Mouse (Mus musculus): ENCODE data around the gene Ccdc124. TPM values are rescaled to one million over a fixed set of nuclear protein-coding genes. Genes with fewer than 3 reads are reported as not detected.

Gene Ccdc124
- total RNA-seq, 1 experiment, result 82.3 TPM

DNA sequence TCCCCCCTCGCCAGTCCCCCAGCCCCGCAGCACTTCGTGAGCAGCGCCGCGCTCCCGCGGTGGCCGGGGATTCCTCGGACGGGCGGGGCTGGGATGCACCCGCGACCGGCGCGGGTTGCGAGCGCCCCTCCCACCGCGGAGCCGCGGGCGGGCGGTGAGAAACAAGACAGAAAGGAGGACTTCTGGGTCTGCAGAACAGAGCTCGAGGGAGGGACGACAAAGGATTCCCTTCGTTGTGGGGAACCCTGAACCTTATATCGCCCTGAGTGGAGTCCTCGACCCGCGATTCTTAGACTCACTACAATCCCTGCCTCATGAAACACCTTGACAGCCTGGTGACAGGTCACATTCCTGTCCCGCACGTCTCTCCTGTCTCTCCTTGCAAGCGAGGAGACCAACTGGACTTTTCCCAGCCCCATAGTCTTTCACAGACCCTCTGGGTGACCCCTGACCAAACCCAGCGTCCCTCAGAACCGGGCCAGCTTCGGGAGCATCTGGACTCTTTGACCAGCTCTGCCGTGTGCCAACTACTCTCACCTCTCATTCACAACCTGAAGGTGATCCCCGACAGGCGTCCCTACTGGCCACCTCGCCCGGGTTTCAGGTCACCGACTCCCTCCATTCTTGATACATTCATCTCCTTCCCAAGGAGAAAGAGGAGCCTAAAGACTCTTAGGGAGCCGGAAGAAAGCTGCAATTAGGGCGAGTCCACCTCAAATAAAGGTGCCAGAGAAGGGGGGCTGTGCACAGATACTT lies 9.6 kb downstream of the Ccdc124 start:
- Histone ChIP-seq H3K4me1 (ENCODE audit: control insufficient read depth in 2 of 2, insufficient read depth in 2 of 2, low read length in 2 of 2, poor library complexity in 1 of 2) (peaks cover 2 to 31% of the 10 kb centered on the region in 2 experiments), H3K4me3 (ENCODE audit: insufficient read depth in 1 of 2, low read depth in 1 of 2, low read length in 2 of 2, poor library complexity in 1 of 2, severe bottlenecking in 1 of 2) (peak overlapping the region; percentile 11 to 66; a peak in 3 of 4 replicates), H3K27ac (ENCODE audit: insufficient read depth, low read depth, low read length, poor library complexity, severe bottlenecking) (no peak overlapping the region), H3K36me3 (ENCODE audit: control insufficient read depth, insufficient read depth, low read length, poor library complexity, severe bottlenecking) (peaks cover 7% of the 10 kb centered on the region; the same call in 1 of the 2 replicates), H3K9me3 (ENCODE audit: control insufficient read depth, insufficient read depth, low read depth, low read length) (no peaks in the 10 kb centered on the region), H3K9ac (ENCODE audit: insufficient read depth, low read depth, low read length, poor library complexity, severe bottlenecking) (0 out of 2 replicates have a peak overlapping the region, but pooled peaks have one; percentile 5)
- no peak for DNase-seq (ENCODE audit: low read depth, low spot score)
- no peak for TF ChIP-seq CHD2 (IDR thresholded peaks at IDR 0.05; ENCODE audit: low read depth, low read length)
- TF ChIP-seq ZC3H11A (IDR thresholded peaks at IDR 0.05; ENCODE audit: borderline replicate concordance, low read depth, low read length), result no peak
- no peak for TF ChIP-seq HCFC1 (IDR thresholded peaks at IDR 0.05; ENCODE audit: borderline replicate concordance, insufficient read depth, low read length)
- in situ Hi-C loops (cut with MboI; ENCODE audit: low sequenced_read_pairs in 2 of 2, unreplicated experiment in 2 of 2), result no loop called here

DNA sequence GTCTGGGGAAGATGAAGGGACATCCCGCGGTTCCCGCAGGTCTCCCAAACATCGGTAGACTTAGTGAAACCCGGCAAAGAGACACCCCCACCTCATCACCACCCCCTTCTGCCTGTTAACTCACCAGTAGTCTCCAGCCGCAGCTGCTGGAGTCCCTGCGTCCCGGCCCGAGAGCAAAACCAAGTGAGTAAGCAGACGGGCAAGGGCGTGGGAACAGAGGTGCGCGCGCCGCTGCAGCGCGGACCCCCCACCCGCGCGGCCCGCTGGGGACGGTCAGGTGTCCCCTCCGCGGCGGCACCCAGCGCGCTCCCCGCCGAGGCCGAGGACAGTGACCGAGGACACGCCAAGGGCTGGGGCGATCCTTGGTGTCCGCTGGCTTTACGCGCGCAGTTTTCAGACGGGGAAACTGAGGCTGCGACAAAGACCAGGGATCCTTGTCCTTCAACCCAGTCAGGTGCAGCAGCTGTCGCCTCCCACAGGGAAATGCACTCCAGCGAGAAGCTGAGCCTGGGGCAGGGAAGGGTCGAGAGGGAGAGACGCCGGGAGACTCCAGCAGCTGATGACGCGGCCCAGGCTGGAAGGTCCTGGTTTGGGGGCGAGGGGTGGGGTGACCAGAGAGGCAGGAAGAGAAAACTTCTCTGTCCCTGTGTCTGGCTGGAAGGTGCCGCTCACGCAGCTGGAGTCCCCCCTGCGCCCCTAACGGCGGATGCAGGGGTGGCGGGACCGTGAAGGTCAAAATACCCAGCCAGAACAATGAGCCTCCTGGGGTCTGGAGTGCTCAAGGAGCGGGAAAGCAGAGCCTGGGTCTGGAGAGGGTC lies 10.7 kb downstream of the Ccdc124 start, which contains the start of gene Kcnn1:
Gene Kcnn1, minus strand, starts transcription at position 435 of the 818 bp plus-strand sequence.
- H3K4me1 ChIP-seq (ENCODE audit: control insufficient read depth in 2 of 2, insufficient read depth in 2 of 2, low read length in 2 of 2, poor library complexity in 1 of 2), result peaks cover 2 to 28% of the 10 kb centered on the region in 2 experiments
- in situ Hi-C loops (cut with MboI; ENCODE audit: low sequenced_read_pairs in 2 of 2, unreplicated experiment in 2 of 2), result no loop called here

DNA sequence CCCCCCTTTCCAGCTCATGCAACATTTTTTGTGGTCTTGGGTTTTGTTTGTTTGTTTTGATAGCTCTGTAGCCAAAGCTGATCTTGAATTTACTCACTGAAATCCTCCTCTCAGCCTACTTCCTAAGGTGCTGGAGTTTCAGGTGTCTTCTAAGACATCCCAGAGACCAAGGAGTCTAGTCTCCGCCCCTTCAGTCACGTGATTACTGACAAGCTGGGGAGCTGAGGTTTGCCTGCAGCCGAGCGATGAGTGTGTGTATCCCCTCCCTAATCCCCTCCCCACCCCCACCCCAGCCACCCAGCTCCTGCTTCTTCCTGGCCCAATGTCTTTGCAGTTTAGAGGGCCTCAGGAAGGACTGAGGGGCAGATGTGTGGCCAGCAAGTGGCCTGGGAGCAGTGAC lies 16.2 kb downstream of the Ccdc124 start:
- Histone ChIP-seq H3K4me1 (ENCODE audit: control insufficient read depth in 2 of 2, insufficient read depth in 2 of 2, low read length in 2 of 2, poor library complexity in 1 of 2) (peaks cover 2 to 25% of the 10 kb centered on the region in 2 experiments; a peak in 3 of 4 replicates), H3K36me3 (ENCODE audit: control insufficient read depth, insufficient read depth, low read length, poor library complexity, severe bottlenecking) (no peaks in the 10 kb centered on the region), H3K4me3 (ENCODE audit: insufficient read depth in 1 of 2, low read depth in 1 of 2, low read length in 2 of 2, poor library complexity in 1 of 2, severe bottlenecking in 1 of 2) (no peak overlapping the region), H3K27ac (ENCODE audit: insufficient read depth, low read depth, low read length, poor library complexity, severe bottlenecking) (no peak overlapping the region), H3K9me3 (ENCODE audit: control insufficient read depth, insufficient read depth, low read depth, low read length) (no peaks in the 10 kb centered on the region), H3K9ac (ENCODE audit: insufficient read depth, low read depth, low read length, poor library complexity, severe bottlenecking) (no peak overlapping the region)
- in situ Hi-C loops (cut with MboI; ENCODE audit: low sequenced_read_pairs in 2 of 2, unreplicated experiment in 2 of 2), result no loop called here
- DNase-seq (ENCODE audit: low read depth, low spot score), result no peak
- TF ChIP-seq MAFK (IDR thresholded peaks at IDR 0.05; ENCODE audit: insufficient read depth, low read depth, low read length) (no peak), CHD2 (IDR thresholded peaks at IDR 0.05; ENCODE audit: low read depth, low read length) (no peak), ZC3H11A (IDR thresholded peaks at IDR 0.05; ENCODE audit: borderline replicate concordance, low read depth, low read length) (no peak), ZNF384 (IDR thresholded peaks at IDR 0.05; ENCODE audit: low read depth, low read length) (no peak), HCFC1 (IDR thresholded peaks at IDR 0.05; ENCODE audit: borderline replicate concordance, insufficient read depth, low read length) (no peak)

More for the DNA sequence above, 10.7 kb downstream of the Ccdc124 start, which contains the start of gene Kcnn1:
- Histone ChIP-seq H3K4me3 (ENCODE audit: insufficient read depth in 1 of 2, low read depth in 1 of 2, low read length in 2 of 2, poor library complexity in 1 of 2, severe bottlenecking in 1 of 2) (peak within 1 kb of the TSS; percentile 60 to 66), H3K27ac (ENCODE audit: insufficient read depth, low read depth, low read length, poor library complexity, severe bottlenecking) (no peak within 1 kb of the TSS), H3K9ac (ENCODE audit: insufficient read depth, low read depth, low read length, poor library complexity, severe bottlenecking) (peak within 1 kb of the TSS; percentile 12; the same call in 1 of the 2 replicates), H3K36me3 (ENCODE audit: control insufficient read depth, insufficient read depth, low read length, poor library complexity, severe bottlenecking) (peaks cover 5% of the 10 kb centered on the region; the same call in 1 of the 2 replicates), H3K9me3 (ENCODE audit: control insufficient read depth, insufficient read depth, low read depth, low read length) (no peaks in the 10 kb centered on the region)
- DNase-seq (ENCODE audit: low read depth, low spot score), result no peak
- TF ChIP-seq HCFC1 (IDR thresholded peaks at IDR 0.05; ENCODE audit: borderline replicate concordance, insufficient read depth, low read length) (no peak), CHD2 (IDR thresholded peaks at IDR 0.05; ENCODE audit: low read depth, low read length) (no peak), ZC3H11A (IDR thresholded peaks at IDR 0.05; ENCODE audit: borderline replicate concordance, low read depth, low read length) (no peak), ZNF384 (IDR thresholded peaks at IDR 0.05; ENCODE audit: low read depth, low read length) (no peak), MAFK (IDR thresholded peaks at IDR 0.05; ENCODE audit: insufficient read depth, low read depth, low read length) (no peak)

DNA sequence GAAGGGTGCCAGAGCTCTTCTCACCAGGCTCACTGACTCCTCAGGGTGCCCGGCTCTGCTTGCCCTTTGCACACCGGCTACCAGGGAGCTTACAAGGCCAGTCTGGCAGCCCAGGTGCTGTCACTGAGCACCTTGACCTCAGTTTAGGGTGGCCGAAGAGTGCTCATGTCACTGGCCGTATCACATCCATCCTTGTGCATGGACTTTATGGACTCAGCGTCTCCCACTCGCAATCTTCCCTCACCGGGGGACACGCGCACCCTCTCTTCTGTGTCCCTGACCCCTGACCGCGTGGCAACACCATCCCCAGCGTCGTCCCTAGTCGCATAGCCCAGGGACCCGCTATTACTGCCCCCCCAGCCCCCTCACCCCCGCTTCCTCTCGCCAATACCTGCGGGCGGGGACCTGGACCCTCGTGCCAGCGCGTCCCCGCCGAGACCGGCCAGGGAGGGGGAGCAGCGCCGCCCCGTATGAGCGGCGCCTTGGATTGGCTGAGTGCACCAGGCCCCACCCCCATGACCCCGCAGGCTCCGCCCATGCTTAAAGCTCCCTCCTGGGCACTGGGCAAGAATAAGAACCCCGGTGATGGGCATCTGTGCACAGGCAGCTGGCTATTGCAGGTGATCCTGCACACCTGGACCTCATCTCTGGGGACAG lies 17.1 kb downstream of the Ccdc124 start:
- peak overlapping the region; percentile 63 for H3K4me3 ChIP-seq (ENCODE audit: insufficient read depth in 1 of 2, low read depth in 1 of 2, low read length in 2 of 2, poor library complexity in 1 of 2, severe bottlenecking in 1 of 2)
- peaks cover under 1 to 19% of the 10 kb centered on the region in 2 experiments; a peak in 3 of 4 replicates for H3K4me1 ChIP-seq (ENCODE audit: control insufficient read depth in 2 of 2, insufficient read depth in 2 of 2, low read length in 2 of 2, poor library complexity in 1 of 2)
- DNase-seq (ENCODE audit: low read depth, low spot score), result no peak
- H3K9me3 ChIP-seq (ENCODE audit: control insufficient read depth, insufficient read depth, low read depth, low read length), result no peaks in the 10 kb centered on the region
- H3K9ac ChIP-seq (ENCODE audit: insufficient read depth, low read depth, low read length, poor library complexity, severe bottlenecking), result peak overlapping the region; percentile 46
- in situ Hi-C loops (cut with MboI; ENCODE audit: low sequenced_read_pairs in 2 of 2, unreplicated experiment in 2 of 2), result no loop called here
- no peak for TF ChIP-seq CHD2 (IDR thresholded peaks at IDR 0.05; ENCODE audit: low read depth, low read length)
- H3K36me3 ChIP-seq (ENCODE audit: control insufficient read depth, insufficient read depth, low read length, poor library complexity, severe bottlenecking), result no peaks in the 10 kb centered on the region
- H3K27ac ChIP-seq (ENCODE audit: insufficient read depth, low read depth, low read length, poor library complexity, severe bottlenecking), result no peak overlapping the region
